Mouse (Mus musculus) forebrain, postnatal 0 days (tissue): ENCODE data around the gene St3gal3. TPM values are rescaled to one million over a fixed set of nuclear protein-coding genes. Genes with fewer than 3 reads are reported as not detected.

ENCODE experiments used
- ATAC-seq: fragments of 200-750 bp; cut with Nextera tagmentation; 2 replicates; pipeline ENCODE4 v1.8.0; 2017; ENCODE audit warnings: mild to moderate bottlenecking, moderate library complexity
- DNase-seq: peaks from one replicate; pipeline ENCODE4 v3.0.0-alpha.2; 2015
- H3K27ac ChIP-seq: fragments of 300-500 bp; sonication (generic); 2 replicates; pipeline ENCODE4 v1.5.1; 2014; ENCODE audit warnings: low read depth, mild to moderate bottlenecking, antibody characterized with exemption, low read length, moderate library complexity, mixed read lengths
- H3K27me3 ChIP-seq: fragments of 300-500 bp; sonication (generic); 2 replicates; pipeline ENCODE4 v1.6.1; 2014; ENCODE audit warnings: mild to moderate bottlenecking, low read length, mixed read lengths; ENCODE audit not compliant: insufficient read depth
- H3K36me3 ChIP-seq: fragments of 300-500 bp; sonication (generic); 2 replicates; pipeline ENCODE4 v1.6.1; 2014; ENCODE audit warnings: mild to moderate bottlenecking, moderate library complexity; ENCODE audit not compliant: insufficient read depth
- H3K4me1 ChIP-seq: fragments of 300-500 bp; sonication (generic); 2 replicates; pipeline ENCODE4 v1.6.1; 2014; ENCODE audit warnings: antibody characterized with exemption; ENCODE audit not compliant: insufficient read depth
- H3K4me2 ChIP-seq: fragments of 300-500 bp; sonication (generic); 2 replicates; pipeline ENCODE4 v1.6.1; 2014; ENCODE audit warnings: low read depth, mild to moderate bottlenecking, moderate library complexity
- H3K4me3 ChIP-seq: fragments of 300-500 bp; sonication (generic); 2 replicates; pipeline ENCODE4 v1.5.1; 2014; ENCODE audit warnings: low read depth, low read length, mixed read lengths
- H3K9ac ChIP-seq: fragments of 300-500 bp; sonication (generic); 2 replicates; pipeline ENCODE4 v1.6.1; 2014; ENCODE audit warnings: mild to moderate bottlenecking
- H3K9me3 ChIP-seq: fragments of 300-500 bp; sonication (generic); 2 replicates; pipeline ENCODE4 v1.6.1; 2016; ENCODE audit warnings: low read length
- CTCF ChIP-seq: sonication (generic); IDR thresholded peaks from 2 replicates; pipeline ENCODE4 v1.5.1; 2016; ENCODE audit warnings: antibody characterized with exemption, control low read depth, low read depth
- WGBS: fragments of 180-500 bp; shearing (Covaris S2); extraction: QIAGEN DNeasy Blood & Tissue Kit; methylation state at CpG from one replicate; pipeline ENCODE4 v1.1.7; 2014; 5-methylcytosine and 5-hydroxymethylcytosine counted together
- polyA plus RNA-seq: library from polyadenylated mRNA; unstranded; fragments of >200 nt; fragmentation: Nextera tagmentation; extraction: Ambion mirVana; gene quantifications from 2 replicates; pipeline ENCODE4 v1.2.1, GENCODE M21; 2015
- total RNA-seq: library from RNA; depleted of rRNA; stranded (reverse); fragments of >200 nt; gene quantifications from 2 replicates; pipeline ENCODE4 v1.2.3, GENCODE M21; 2014

Gene St3gal3
- total and polyA plus RNA-seq, 2 experiments from 2014 or later = 11.2 to 36.1 TPM

- Histone ChIP-seq H3K4me2 (no peak overlapping the region), H3K9me3 (no peaks in the 10 kb centered on the region), H3K4me3 (no peak overlapping the region), H3K9ac (no peak overlapping the region), H3K27ac (no peak overlapping the region), H3K36me3 (no peaks in the 10 kb centered on the region), H3K27me3 (no peaks in the 10 kb centered on the region), H3K4me1 (no peaks in the 10 kb centered on the region)
- ATAC-seq = no peak
- no peak for DNase-seq
- TF ChIP-seq CTCF = no peak
- 93% methylated on average over 9 of the region's 9 CpGs for whole genome bisulfite sequencing
Measured at GRCm38 (mm10) chr4:118070255-118071234, 64.2 kb downstream of the St3gal3 start.

GRCm38 (mm10) chr4:118061809-118062463 is 72.8 kb downstream of the St3gal3 start:
- Histone ChIP-seq H3K27me3 (no peaks in the 10 kb centered on the region), H3K27ac (no peak overlapping the region), H3K4me3 (no peak overlapping the region), H3K9me3 (no peaks in the 10 kb centered on the region), H3K36me3 (no peaks in the 10 kb centered on the region), H3K9ac (no peak overlapping the region), H3K4me1 (no peaks in the 10 kb centered on the region), H3K4me2 (no peak overlapping the region)
- WGBS = 53% methylated on average over 9 of the region's 9 CpGs
- ATAC-seq (no peak), DNase-seq (no peak)
- TF ChIP-seq CTCF = no peak

GRCm38 (mm10) chr4:118060915-118061530 is 73.7 kb downstream of the St3gal3 start:
- Histone ChIP-seq H3K4me1 (no peaks in the 10 kb centered on the region), H3K4me3 (no peak overlapping the region), H3K4me2 (no peak overlapping the region), H3K9me3 (no peaks in the 10 kb centered on the region), H3K27ac (no peak overlapping the region), H3K27me3 (no peaks in the 10 kb centered on the region), H3K36me3 (no peaks in the 10 kb centered on the region), H3K9ac (no peak overlapping the region)
- no peak for TF ChIP-seq CTCF
- 96% methylated on average over 13 of the region's 13 CpGs for WGBS
- DNase-seq = no peak
- no peak for ATAC-seq

GRCm38 (mm10) chr4:118059816-118060475 is 74.8 kb downstream of the St3gal3 start:
- 59% methylated on average over 11 of the region's 11 CpGs for WGBS
- DNase-seq (no peak), ATAC-seq (no peak)
- Histone ChIP-seq H3K4me3 (no peak overlapping the region), H3K36me3 (no peaks in the 10 kb centered on the region), H3K27me3 (no peaks in the 10 kb centered on the region), H3K9me3 (no peaks in the 10 kb centered on the region), H3K4me1 (no peaks in the 10 kb centered on the region), H3K27ac (no peak overlapping the region), H3K9ac (no peak overlapping the region), H3K4me2 (no peak overlapping the region)
- TF ChIP-seq CTCF = no peak

- H3K9me3 ChIP-seq = no peaks in the 10 kb centered on the region
- H3K27me3 ChIP-seq = no peaks in the 10 kb centered on the region
- H3K27ac ChIP-seq = no peak overlapping the region; the same call in 1 of the 2 replicates
- H3K4me2 ChIP-seq = no peak overlapping the region
- no peak for ATAC-seq
- H3K4me1 ChIP-seq = no peaks in the 10 kb centered on the region
- H3K4me3 ChIP-seq = no peak overlapping the region
- DNase-seq = no peak
- H3K9ac ChIP-seq = no peak overlapping the region
- H3K36me3 ChIP-seq = no peaks in the 10 kb centered on the region
- 62% methylated on average over 12 of the region's 12 CpGs for WGBS
- TF ChIP-seq CTCF = no peak
Measured at GRCm38 (mm10) chr4:118058116-118058677, 76.5 kb downstream of the St3gal3 start.

GRCm38 (mm10) chr4:118057076-118057475 is 77.6 kb downstream of the St3gal3 start:
- H3K36me3 ChIP-seq = no peaks in the 10 kb centered on the region
- no peak overlapping the region for H3K27ac ChIP-seq
- H3K27me3 ChIP-seq = no peaks in the 10 kb centered on the region
- H3K4me1 ChIP-seq = no peaks in the 10 kb centered on the region
- no peak overlapping the region for H3K9ac ChIP-seq
- no peak for DNase-seq
- H3K9me3 ChIP-seq = no peaks in the 10 kb centered on the region
- H3K4me2 ChIP-seq = no peak overlapping the region
- TF ChIP-seq CTCF = no peak
- no peak for ATAC-seq
- H3K4me3 ChIP-seq = no peak overlapping the region
- 49% methylated on average over 2 of the region's 2 CpGs for WGBS
